Mouse (Mus musculus): ENCODE data around the gene Arhgef18. TPM values are rescaled to one million over a fixed set of nuclear protein-coding genes. Genes with fewer than 3 reads are reported as not detected.
A peak's percentile ranks its signal among the peaks of the same experiment; 100 is the strongest.

The Arhgef18 gene
- polyA plus RNA-seq, 1 experiment: 19.8 TPM

DNA sequence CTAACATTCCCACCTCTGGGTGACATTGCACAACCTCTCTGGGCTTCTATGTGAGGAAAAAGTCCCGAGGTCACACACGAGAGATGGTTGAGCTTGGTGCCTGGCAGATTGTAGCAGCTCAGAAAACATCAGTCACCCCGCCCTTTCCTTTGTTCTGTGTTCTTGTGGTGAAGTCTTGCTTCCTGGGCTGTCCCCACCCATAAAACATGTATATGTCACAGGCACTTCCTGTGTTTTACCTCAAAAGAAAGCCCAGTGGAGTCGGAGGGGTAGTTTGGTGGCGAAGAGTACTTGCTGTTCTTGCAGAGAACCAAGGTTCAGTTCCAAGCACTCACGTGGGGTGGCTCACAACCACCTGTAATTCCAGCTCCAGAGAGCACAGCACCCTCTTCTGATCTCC, 37.2 kb upstream of the Arhgef18 start:
- Histone ChIP-seq H3K4me1 (ENCODE audit: control insufficient read depth, insufficient read depth, low read length) (no peaks in the 10 kb centered on the region), H3K4me3 (ENCODE audit: insufficient read depth, low read length) (no peak overlapping the region)
- TF ChIP-seq CTCF (IDR thresholded peaks at IDR 0.05; ENCODE audit: borderline replicate concordance, insufficient read depth, low read length) (no peak), POLR2A (IDR thresholded peaks at IDR 0.05; ENCODE audit: low read depth, low read length) (no peak)

DNA sequence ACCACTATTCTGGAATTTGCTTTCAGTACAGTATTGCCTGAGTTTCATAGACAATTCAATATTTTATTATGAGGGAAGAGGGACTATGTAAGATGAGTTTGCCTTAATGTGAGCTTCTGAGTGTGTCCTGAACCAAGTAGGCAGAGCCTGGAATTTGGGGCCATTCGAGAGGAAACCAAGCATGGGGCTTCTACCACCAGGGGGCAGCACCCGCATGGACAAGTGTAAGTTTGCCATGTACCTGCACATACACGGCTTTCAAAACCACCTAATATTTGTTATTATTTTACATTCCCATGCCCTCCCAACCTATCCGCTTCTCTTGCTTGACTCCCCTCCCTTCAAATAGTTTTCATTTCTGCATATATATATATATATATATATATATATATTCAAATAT, 34.7 kb upstream of the Arhgef18 start:
- Histone ChIP-seq H3K27ac (ENCODE audit: insufficient read depth, low read length) (no peak overlapping the region), H3K4me3 (ENCODE audit: insufficient read depth, low read length) (no peak overlapping the region), H3K4me1 (ENCODE audit: control insufficient read depth, insufficient read depth, low read length) (no peaks in the 10 kb centered on the region)
- TF ChIP-seq POLR2A (IDR thresholded peaks at IDR 0.05; ENCODE audit: low read depth, low read length) (no peak), CTCF (IDR thresholded peaks at IDR 0.05; ENCODE audit: borderline replicate concordance, insufficient read depth, low read length) (peak; percentile 76)

More for the DNA sequence above, 37.2 kb upstream of the Arhgef18 start:
- H3K27ac ChIP-seq (ENCODE audit: insufficient read depth, low read length): no peak overlapping the region

DNA sequence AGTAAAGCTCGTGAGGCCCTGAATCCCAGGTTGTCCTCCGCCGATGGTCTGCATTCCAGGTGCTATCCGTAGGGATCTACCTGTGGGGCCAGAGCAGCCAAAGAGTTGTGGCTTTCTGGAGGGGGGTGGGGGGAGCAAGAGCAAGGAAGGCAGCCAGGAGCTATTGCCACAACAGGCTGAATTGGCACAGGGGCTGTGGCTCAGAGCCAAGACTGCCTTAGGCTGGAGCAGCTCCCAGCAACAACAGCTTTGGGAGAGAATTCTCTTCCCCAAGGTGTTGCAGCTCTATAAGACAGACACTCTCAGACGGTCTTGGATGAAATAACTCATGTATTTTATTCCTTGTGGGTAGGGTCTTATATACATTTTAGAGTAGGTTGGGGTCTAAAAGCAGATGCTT, 25.7 kb upstream of the Arhgef18 start:
- no peak overlapping the region for H3K4me3 ChIP-seq (ENCODE audit: insufficient read depth, low read length)
- H3K27ac ChIP-seq (ENCODE audit: insufficient read depth, low read length): no peak overlapping the region
- no peaks in the 10 kb centered on the region for H3K4me1 ChIP-seq (ENCODE audit: control insufficient read depth, insufficient read depth, low read length)
- TF ChIP-seq POLR2A (IDR thresholded peaks at IDR 0.05; ENCODE audit: low read depth, low read length): no peak
- TF ChIP-seq CTCF (IDR thresholded peaks at IDR 0.05; ENCODE audit: borderline replicate concordance, insufficient read depth, low read length): no peak

DNA sequence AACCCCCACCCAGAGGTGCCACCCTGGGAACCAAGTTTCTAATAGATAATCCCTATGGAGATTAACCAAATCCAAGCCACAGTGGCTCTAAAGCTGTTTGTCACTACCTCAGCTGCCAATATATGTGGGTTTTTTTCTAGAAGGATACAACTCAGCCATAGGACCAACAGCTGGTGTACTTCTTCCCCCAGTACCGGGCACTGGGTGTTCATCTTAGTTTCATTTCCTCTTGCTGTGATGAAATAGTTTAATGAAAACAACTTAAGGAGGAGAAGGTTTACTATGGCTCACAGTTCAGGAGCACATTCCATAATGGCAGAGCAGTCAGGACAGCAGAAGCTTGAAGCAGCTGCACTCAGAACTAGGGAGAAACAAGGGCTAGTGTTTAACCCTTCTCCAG, 24.7 kb upstream of the Arhgef18 start:
- TF ChIP-seq CTCF (IDR thresholded peaks at IDR 0.05; ENCODE audit: borderline replicate concordance, insufficient read depth, low read length) (no peak), POLR2A (IDR thresholded peaks at IDR 0.05; ENCODE audit: low read depth, low read length) (no peak)
- Histone ChIP-seq H3K4me1 (ENCODE audit: control insufficient read depth, insufficient read depth, low read length) (no peaks in the 10 kb centered on the region), H3K27ac (ENCODE audit: insufficient read depth, low read length) (no peak overlapping the region), H3K4me3 (ENCODE audit: insufficient read depth, low read length) (no peak overlapping the region)

DNA sequence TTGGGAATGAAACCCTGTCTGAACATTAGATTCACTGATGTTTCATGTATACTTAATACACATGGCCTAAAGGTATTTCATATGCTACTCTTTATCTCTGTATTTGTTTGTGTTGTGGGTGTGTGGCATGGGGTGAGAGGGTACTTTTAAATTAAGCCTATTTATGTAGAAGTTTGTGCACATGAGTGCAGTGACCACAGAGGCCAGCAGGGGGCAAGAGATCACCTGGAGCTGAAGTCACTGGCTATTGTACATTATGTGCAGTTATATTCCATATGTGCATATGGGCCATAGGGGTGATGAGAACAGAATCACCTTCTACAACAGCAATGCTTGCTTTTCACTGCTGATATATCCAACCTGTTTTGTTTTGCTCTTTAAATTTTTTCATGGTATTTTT, 17.1 kb upstream of the Arhgef18 start:
- TF ChIP-seq CTCF (IDR thresholded peaks at IDR 0.05; ENCODE audit: borderline replicate concordance, insufficient read depth, low read length) (no peak), POLR2A (IDR thresholded peaks at IDR 0.05; ENCODE audit: low read depth, low read length) (no peak)
- Histone ChIP-seq H3K4me3 (ENCODE audit: insufficient read depth, low read length) (no peak overlapping the region), H3K27ac (ENCODE audit: insufficient read depth, low read length) (no peak overlapping the region), H3K4me1 (ENCODE audit: control insufficient read depth, insufficient read depth, low read length) (no peaks in the 10 kb centered on the region)

DNA sequence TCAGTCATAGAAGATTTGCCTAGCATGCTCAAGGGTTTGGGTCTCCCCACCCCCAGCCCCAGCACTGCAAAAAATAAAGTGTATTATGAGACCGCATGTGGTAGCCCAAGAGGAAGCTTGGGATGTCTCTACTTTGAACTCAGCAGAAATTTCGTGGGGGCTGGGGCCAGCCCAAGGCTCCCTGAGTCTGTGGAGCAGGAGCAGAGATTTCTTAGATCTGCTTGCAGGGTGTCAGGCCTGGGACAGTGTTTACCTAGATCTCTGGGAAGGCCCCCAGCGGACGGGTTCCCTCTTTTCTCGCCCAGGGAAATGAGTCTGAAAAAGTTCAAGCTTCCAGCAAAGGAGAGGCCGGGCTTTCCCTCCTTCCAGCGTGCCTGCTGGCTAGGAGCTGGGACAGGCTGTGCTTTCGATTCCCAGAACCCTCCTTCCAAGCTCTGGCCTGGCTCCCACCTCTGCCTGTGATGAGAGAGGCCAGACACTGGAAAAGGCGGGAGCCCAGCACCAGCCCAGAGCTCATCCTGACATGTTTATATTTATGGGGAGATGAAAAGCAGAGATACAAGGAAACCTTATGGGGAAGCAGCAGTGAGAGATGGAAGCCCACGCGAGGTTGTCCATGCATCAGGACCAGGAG, 16.0 kb upstream of the Arhgef18 start:
- H3K27ac ChIP-seq (ENCODE audit: insufficient read depth, low read length): no peak overlapping the region
- no peak overlapping the region for H3K4me3 ChIP-seq (ENCODE audit: insufficient read depth, low read length)
- TF ChIP-seq POLR2A (IDR thresholded peaks at IDR 0.05; ENCODE audit: low read depth, low read length) (no peak), CTCF (IDR thresholded peaks at IDR 0.05; ENCODE audit: borderline replicate concordance, insufficient read depth, low read length) (no peak)
- H3K4me1 ChIP-seq (ENCODE audit: control insufficient read depth, insufficient read depth, low read length): no peaks in the 10 kb centered on the region

DNA sequence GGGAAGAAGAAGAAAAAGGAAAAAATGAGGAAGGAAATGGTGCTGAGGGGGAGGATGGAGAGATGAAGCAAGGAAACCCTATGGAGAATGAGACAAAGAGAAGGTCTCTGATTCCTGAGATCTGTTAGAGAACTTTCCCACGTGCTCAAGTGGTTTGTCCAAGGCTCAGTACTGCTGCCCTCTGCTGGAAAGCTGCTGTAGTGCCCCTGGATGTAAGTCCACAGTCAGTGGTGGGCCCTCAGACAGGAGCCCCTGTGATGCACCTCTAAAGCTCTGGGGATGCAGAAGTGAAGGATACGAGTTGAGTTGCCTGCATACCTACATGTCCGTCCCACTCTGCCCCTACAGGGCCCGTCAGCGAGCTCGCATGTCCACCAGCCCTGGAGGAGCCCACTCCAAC, 5.5 kb upstream of the Arhgef18 start:
- Histone ChIP-seq H3K27ac (ENCODE audit: insufficient read depth, low read length) (no peak overlapping the region), H3K4me1 (ENCODE audit: control insufficient read depth, insufficient read depth, low read length) (no peaks in the 10 kb centered on the region), H3K4me3 (ENCODE audit: insufficient read depth, low read length) (no peak overlapping the region)
- TF ChIP-seq POLR2A (IDR thresholded peaks at IDR 0.05; ENCODE audit: low read depth, low read length) (no peak), CTCF (IDR thresholded peaks at IDR 0.05; ENCODE audit: borderline replicate concordance, insufficient read depth, low read length) (peak; percentile 73; the same call in 1 of the 2 replicates)

DNA sequence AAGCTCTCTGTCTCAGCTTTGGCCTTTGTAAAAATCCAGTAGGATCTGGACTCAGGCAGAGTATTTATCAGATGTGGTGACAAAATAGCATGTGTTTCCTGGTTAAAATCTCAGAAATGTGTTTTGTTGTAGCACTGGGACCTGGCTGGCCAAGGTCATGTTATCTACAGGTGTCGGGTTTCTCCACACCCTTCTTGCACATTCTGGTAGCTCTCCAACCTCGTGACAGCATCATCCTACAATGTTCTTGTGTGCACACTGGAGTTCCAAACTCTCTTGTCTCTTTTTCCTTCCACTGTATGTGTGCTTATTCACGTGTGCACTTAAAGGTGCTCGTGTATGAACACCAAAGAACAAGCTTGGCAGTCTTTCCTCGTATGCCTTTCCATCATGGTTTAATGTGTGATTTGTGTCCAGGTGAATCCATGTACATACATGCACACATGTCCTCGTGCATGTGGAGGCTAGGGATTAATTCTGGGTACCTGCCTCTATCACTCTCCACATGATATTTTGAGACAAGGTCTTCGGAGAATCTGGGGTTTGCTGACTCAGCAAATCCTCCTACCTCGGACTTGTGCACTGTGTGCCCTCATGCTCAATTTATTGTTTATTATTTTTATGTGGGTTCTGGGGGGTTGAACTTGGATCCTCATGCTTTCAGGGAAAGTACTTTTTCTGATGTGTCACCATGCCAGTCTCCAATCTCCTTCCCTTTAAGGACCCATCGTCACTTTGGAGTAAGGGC, 4.0 kb upstream of the Arhgef18 start:
- no peak overlapping the region for H3K27ac ChIP-seq (ENCODE audit: insufficient read depth, low read length)
- H3K4me3 ChIP-seq (ENCODE audit: insufficient read depth, low read length): no peak overlapping the region
- H3K4me1 ChIP-seq (ENCODE audit: control insufficient read depth, insufficient read depth, low read length): no peaks in the 10 kb centered on the region
- TF ChIP-seq CTCF (IDR thresholded peaks at IDR 0.05; ENCODE audit: borderline replicate concordance, insufficient read depth, low read length): no peak
- no peak for TF ChIP-seq POLR2A (IDR thresholded peaks at IDR 0.05; ENCODE audit: low read depth, low read length)

DNA sequence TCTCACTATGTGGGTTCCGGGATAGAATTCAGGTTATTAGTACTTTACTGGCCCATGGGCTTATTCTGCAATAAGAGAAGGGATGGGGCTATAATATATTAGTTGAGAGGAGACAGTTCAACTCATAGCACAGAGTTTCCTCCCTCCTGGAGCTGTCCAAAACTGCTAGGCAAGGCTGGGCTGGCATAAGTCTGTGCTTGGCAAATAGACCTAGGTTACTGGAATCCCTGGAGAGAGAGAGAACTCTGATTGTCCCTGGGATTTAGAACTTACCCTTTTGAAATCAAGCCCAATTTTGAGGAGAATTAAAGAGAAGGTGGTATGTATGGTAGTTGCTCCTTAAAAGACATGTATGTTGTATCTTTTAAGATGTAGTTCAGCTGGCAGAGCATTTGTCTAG, 3.3 kb upstream of the Arhgef18 start:
- H3K4me3 ChIP-seq (ENCODE audit: insufficient read depth, low read length): no peak overlapping the region
- TF ChIP-seq POLR2A (IDR thresholded peaks at IDR 0.05; ENCODE audit: low read depth, low read length) (no peak), CTCF (IDR thresholded peaks at IDR 0.05; ENCODE audit: borderline replicate concordance, insufficient read depth, low read length) (no peak)
- peaks cover 4% of the 10 kb centered on the region; the same call in 1 of the 2 replicates for H3K4me1 ChIP-seq (ENCODE audit: control insufficient read depth, insufficient read depth, low read length)
- H3K27ac ChIP-seq (ENCODE audit: insufficient read depth, low read length): no peak overlapping the region

DNA sequence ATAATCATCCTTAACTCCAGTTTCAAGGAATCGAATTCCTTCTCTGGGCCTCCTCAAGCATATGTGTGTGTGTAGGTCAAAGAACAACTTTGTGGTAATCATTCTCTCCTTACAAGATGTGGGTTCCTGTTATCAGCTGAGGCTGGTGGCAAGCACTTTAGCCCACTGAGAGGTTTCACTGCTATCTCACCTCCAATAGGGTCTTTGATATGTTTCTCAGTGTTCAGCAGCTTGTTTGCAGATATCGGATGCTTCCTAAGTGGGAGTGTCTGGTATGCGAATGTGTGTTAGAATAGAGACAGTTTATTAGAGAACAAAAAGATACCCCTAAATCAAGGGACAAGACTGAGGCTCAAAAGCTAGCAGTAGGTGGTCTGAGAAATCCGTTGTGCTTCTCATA, 513 bp upstream of the Arhgef18 start:
- H3K4me3 ChIP-seq (ENCODE audit: insufficient read depth, low read length): peak overlapping the region; percentile 88
- TF ChIP-seq POLR2A (IDR thresholded peaks at IDR 0.05; ENCODE audit: low read depth, low read length) (no peak), CTCF (IDR thresholded peaks at IDR 0.05; ENCODE audit: borderline replicate concordance, insufficient read depth, low read length) (no peak)
- H3K27ac ChIP-seq (ENCODE audit: insufficient read depth, low read length): no peak overlapping the region
- peaks cover 4% of the 10 kb centered on the region for H3K4me1 ChIP-seq (ENCODE audit: control insufficient read depth, insufficient read depth, low read length)

All from embryonic fibroblast, embryonic 13.5 days (primary cell).